Mouse (Mus musculus) G1E (cell line): Measurements from ENCODE around the gene Chil1. TPM values are rescaled to one million over a fixed set of nuclear protein-coding genes. Genes with fewer than 3 reads are reported as not detected.

Source experiments
- ATAC-seq: 2 replicates; pipeline ENCODE4 v1.8.0; 2016; ENCODE audit warnings: mild to moderate bottlenecking; ENCODE audit not compliant: insufficient number of reproducible peaks, poor library complexity, low FRiP score, severe bottlenecking; ENCODE audit errors: extremely low read depth
- DNase-seq: peaks from one replicate; pipeline ENCODE4 v3.0.0; 2012; ENCODE audit warnings: low spot score
- H3K27me3 ChIP-seq: 2 replicates; pipeline ENCODE4 v1.6.1; 2012; ENCODE audit warnings: mild to moderate bottlenecking, low read length, inconsistent platforms; ENCODE audit not compliant: insufficient read depth
- H3K36me3 ChIP-seq: replicated peaks from 2 replicates; pipeline ENCODE3; 2012; ENCODE audit warnings: mild to moderate bottlenecking, inconsistent platforms
- H3K4me1 ChIP-seq: 2 replicates; pipeline ENCODE4 v1.6.1; 2012; ENCODE audit warnings: low read depth, low read length, inconsistent platforms, mixed read lengths; ENCODE audit not compliant: insufficient read depth
- H3K4me3 ChIP-seq: 2 replicates; pipeline ENCODE4 v1.5.1; 2012; ENCODE audit warnings: low read depth, mild to moderate bottlenecking, inconsistent platforms, low read length, moderate library complexity, mixed read lengths
- H3K9me3 ChIP-seq: replicated peaks from 2 replicates; pipeline ENCODE4 v1.6.1; 2012; ENCODE audit warnings: inconsistent platforms
- CTCF ChIP-seq: IDR thresholded peaks from 2 replicates; pipeline ENCODE4 v1.5.1; 2012; ENCODE audit warnings: low read depth, low read length, inconsistent platforms, mixed read lengths
- GATA1 ChIP-seq: IDR thresholded peaks from 2 replicates; pipeline ENCODE4 v1.6.1; 2012; ENCODE audit warnings: borderline replicate concordance, low read length, inconsistent platforms, mixed read lengths
- GATA2 ChIP-seq: IDR thresholded peaks from 2 replicates; pipeline ENCODE4 v1.6.1; 2012; ENCODE audit warnings: low read depth, low read length, inconsistent platforms, borderline replicate concordance
- POLR2AphosphoS5 ChIP-seq: IDR thresholded peaks from 2 replicates; pipeline ENCODE4 v1.6.1; 2012; ENCODE audit warnings: low read depth, low read length, inconsistent platforms; ENCODE audit not compliant: insufficient replicate concordance
- TAL1 ChIP-seq: conservative IDR thresholded peaks from 2 replicates; pipeline ENCODE4 v1.6.1; 2012; ENCODE audit warnings: low read depth, low read length, inconsistent platforms, mixed read lengths
- polyA plus RNA-seq: library from polyadenylated mRNA; stranded (reverse); fragments of >175 nt; gene quantifications from 2 replicates; pipeline ENCODE4 v1.2.3, GENCODE M21; 2012
- total RNA-seq, 2 experiments: library from RNA; stranded (forward) in 1 of 2; stranded (reverse) in 1 of 2; fragments of 200-1000 nt in 1 of 2; fragments of >200 nt in 1 of 2; fragmentation: Nextera tagmentation in 1 of 2; gene quantifications; 2 replicates each; pipeline ENCODE4 v1.2.3; 2014 to 2017

Chil1 gene
- total and polyA plus RNA-seq, 3 experiments = not detected

DNA sequence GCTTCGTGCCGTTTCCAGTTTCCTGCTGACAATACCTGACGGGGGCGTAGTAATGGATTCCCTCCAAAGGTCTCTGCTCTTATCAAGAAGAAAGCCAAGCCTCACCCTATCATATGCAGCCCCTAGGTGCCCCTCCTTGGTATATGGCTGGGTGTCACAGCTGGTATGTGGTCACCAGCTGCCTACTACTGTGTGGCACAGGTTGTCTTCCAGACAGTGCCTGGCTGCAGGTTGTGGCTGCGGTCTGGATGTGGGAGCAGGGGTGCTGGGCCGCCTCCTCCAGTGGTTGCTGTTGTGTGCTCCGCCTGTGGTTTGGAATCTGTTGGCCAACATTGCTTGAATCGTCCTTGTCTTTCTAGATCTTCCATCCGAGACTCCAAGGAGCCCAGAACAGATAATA, 31.2 kb upstream of the Chil1 start:
- no peaks in the 10 kb centered on the region for H3K36me3 ChIP-seq
- DNase-seq (no peak), ATAC-seq (no peak)
- no peak overlapping the region for H3K4me3 ChIP-seq
- TF ChIP-seq TAL1 (no peak), GATA1 (no peak), GATA2 (no peak), CTCF (no peak), POLR2AphosphoS5 (no peak)
- peaks cover 45% of the 10 kb centered on the region for H3K4me1 ChIP-seq
- 0 out of 2 replicates have a peak, but pooled peaks cover 2% of the 10 kb centered on the region for H3K9me3 ChIP-seq
- peaks cover 36% of the 10 kb centered on the region for H3K27me3 ChIP-seq

DNA sequence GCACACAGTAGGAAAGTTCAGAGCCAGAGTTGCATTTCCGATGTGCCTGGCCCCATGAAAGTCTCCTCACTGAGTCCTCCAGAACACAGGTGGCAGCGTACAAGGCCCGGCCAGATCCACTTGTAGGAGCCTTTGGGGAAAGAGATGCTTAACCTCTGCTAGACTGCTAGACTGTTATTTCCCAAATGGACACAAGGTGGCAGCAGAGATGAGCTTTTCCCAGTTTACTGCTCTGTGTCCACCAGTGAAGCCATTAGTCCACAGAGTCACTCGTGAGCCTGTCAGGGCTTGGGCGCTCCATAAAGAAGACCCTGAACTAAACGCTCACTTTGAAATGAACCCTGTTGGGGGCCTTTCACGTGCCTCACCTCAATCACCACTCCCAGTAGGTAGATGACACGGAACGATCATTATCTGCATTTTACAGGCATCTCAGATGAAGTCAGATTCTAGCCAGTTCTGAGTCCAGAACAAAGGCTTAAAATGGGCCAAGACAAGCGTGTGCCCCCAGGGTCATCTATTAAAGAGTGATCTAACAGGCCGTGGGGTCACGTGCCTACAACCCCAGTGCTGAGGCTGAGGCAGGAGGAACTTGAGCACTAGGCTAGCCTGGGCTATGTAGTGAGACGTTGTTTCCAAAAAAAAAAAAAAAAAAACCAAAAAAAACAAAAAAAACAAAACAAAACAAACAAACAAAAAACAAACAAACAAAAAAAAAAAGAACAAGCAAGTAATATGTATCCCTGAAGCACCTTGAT, 30.1 kb upstream of the Chil1 start:
- no peaks in the 10 kb centered on the region for H3K36me3 ChIP-seq
- peak; percentile 74 for DNase-seq
- H3K27me3 ChIP-seq = peaks cover 28% of the 10 kb centered on the region
- ATAC-seq = no peak
- H3K9me3 ChIP-seq = 0 out of 2 replicates have a peak, but pooled peaks cover 2% of the 10 kb centered on the region
- H3K4me1 ChIP-seq = peaks cover 47% of the 10 kb centered on the region
- TF ChIP-seq POLR2AphosphoS5 = no peak
- no peak for TF ChIP-seq TAL1
- TF ChIP-seq GATA2 = no peak
- peak; percentile 89 for TF ChIP-seq CTCF
- TF ChIP-seq GATA1 = no peak
- no peak overlapping the region for H3K4me3 ChIP-seq

DNA sequence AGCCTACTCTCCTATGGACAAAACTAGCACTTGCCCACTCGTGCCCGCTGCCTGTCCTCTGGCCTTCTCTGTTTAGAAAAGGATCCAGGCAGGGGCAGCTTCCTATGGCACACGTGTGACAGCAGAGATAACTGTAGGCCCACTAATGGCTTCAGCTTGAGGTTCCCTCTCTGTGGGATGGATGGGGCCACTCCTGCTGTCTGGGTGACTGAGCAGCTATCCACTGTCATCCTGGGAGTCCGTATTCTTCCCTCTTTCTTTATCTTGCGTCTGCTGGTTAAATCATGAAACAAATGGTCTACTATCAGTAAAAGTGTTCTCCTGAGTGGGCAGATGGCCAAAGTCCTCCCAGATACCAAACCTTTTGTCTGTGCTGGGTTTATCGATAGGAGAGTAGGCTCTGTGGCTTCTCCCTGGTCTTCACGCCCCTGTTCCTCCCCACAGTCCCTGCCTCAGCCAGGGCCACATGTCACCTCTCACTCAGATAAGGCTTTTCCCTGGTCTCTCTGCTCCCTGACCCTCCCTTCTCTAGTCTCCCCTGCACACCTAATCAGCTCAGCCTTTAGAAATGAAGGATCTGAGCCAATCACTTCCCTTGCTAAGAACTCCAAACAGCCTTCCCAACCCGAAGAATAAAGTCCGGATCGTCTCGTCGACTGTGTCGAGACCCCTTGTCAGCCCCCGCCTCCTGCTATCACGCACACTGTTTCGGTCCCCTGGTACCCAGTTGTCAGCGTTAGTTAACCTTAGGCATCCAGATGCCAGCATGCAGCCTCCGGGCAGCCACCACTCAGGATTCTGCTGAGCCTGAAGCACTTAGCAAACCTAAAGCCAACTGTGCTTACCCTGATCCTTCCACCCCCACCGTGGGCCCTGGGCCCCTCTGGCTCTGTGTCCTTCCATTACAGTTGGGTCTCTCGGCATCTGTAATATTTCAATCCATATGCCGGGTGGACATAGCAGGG, 29.1 kb upstream of the Chil1 start:
- H3K9me3 ChIP-seq = 0 out of 2 replicates have a peak, but pooled peaks cover 2% of the 10 kb centered on the region
- peaks cover 22% of the 10 kb centered on the region for H3K27me3 ChIP-seq
- no peak overlapping the region; the same call in 1 of the 2 replicates for H3K4me3 ChIP-seq
- DNase-seq (peak; percentile 40), ATAC-seq (peak; percentile 78)
- peaks cover 47% of the 10 kb centered on the region for H3K4me1 ChIP-seq
- TF ChIP-seq POLR2AphosphoS5 (no peak), TAL1 (peak; percentile 72)
- H3K36me3 ChIP-seq = no peaks in the 10 kb centered on the region

DNA sequence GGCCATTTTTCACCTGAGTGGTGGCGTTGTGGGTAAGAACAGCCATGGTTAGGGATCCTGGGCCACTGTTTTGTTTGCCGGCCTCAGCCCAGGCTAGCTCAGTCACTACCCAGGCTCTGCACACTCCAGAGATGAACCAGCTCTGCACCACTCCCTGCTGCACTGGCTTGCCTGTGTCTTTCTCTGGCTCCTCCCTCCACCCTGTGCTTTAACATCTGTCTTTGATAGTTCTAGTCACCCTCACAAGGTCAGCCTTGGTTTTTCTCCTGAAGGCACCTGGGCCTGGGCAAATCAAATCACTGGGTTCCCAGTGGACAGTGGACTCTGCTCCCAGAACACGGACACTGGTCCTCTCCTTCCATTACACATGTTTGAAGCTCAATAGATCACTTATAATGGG, 27.9 kb upstream of the Chil1 start:
- DNase-seq (no peak), ATAC-seq (no peak)
- Histone ChIP-seq H3K36me3 (no peaks in the 10 kb centered on the region), H3K27me3 (peaks cover 15% of the 10 kb centered on the region), H3K4me1 (peaks cover 47% of the 10 kb centered on the region), H3K9me3 (0 out of 2 replicates have a peak, but pooled peaks cover 2% of the 10 kb centered on the region), H3K4me3 (no peak overlapping the region)
- no peak for TF ChIP-seq GATA1
- no peak for TF ChIP-seq GATA2
- TF ChIP-seq TAL1 = no peak
- no peak for TF ChIP-seq POLR2AphosphoS5
- no peak for TF ChIP-seq CTCF

DNA sequence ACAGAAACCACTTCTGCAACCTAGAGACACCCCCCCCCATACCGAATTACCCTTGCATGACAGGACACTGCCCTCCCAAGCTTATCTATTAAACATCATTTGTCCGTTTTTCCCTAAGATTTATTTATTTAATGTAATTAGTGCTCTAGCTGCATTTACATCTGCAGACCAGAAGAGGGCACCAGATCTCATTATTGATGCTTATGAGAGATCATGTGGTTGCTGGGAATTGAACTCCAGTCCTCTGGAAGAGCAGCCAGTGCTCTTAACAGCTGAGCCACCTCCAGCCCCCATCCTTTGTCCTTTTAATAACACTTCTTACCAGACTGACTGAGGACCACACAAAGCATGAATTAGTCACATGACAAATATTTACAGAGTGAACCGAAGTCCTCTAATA, 27.3 kb upstream of the Chil1 start:
- Histone ChIP-seq H3K9me3 (0 out of 2 replicates have a peak, but pooled peaks cover 2% of the 10 kb centered on the region), H3K4me3 (no peak overlapping the region), H3K36me3 (no peaks in the 10 kb centered on the region), H3K4me1 (peaks cover 47% of the 10 kb centered on the region), H3K27me3 (peaks cover 14% of the 10 kb centered on the region)
- DNase-seq = no peak
- no peak for ATAC-seq
- peak; percentile 36; the same call in 1 of the 2 replicates for TF ChIP-seq CTCF
- no peak for TF ChIP-seq POLR2AphosphoS5

DNA sequence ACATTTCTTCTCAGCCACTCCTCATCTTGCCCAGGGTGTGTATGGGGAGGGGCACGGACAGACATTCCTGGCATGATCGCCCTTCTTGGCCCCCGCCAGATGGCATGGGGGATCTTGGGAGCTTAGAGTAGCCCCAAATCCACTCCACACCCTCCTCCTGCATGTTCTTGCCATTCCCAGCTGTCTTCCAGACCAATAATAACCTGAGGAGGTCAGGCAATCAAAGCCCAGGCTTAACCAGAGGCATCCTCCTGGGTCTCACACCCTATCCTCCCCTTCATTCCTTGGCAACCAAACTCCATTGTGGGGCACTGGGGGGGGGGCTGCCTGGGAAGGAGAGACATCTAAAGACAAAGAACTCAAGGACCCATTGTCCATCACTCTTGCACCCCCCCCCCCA, 21.6 kb upstream of the Chil1 start:
- Histone ChIP-seq H3K27me3 (peaks cover 27% of the 10 kb centered on the region), H3K4me1 (peaks cover 5% of the 10 kb centered on the region), H3K9me3 (no peaks in the 10 kb centered on the region), H3K36me3 (no peaks in the 10 kb centered on the region), H3K4me3 (no peak overlapping the region)
- ATAC-seq (no peak), DNase-seq (no peak)
- TF ChIP-seq TAL1 = no peak
